Mouse (Mus musculus): ENCODE results near the gene Cd48. TPM values are rescaled to one million over a fixed set of nuclear protein-coding genes. Genes with fewer than 3 reads are reported as not detected.

Gene Cd48
- 0.55 and 0.69 TPM in 2 replicates for polyA plus RNA-seq (2012; rRNA removed)

DNA sequence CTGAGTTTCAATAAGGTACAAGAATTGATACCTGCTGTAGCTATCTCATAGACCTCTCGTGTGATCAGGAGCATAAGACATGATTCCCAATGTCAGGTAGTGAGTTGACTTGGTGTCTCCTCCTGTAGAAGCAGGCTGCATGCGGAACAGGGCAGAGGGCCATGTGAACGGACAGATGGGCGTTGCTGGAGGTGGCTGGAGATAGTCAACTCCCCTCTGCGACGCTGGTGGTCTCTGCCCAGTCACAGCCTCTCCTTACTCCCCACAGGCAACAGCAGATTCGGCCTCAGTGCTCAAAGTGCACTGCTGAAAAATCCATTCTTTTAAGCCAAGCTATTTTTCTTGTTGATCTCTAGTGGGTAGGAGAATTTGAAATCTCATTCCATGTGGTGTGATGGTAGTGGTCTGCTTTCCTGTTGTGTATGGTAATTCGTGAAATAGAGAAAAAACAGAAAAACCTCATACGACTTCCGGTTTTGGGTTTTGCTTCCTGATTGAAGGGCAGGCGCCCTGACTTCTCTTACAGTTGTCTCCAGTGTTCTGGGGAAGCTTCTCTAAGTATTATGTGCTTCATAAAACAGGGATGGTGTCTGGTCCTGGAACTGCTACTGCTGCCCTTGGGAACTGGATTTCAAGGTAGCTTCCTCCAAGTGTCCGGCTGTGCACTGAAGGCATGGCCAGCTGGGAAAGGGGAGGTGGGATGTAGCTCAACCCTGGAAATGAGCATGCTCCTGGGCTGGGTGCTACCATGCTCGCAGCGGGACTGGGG is at the start of gene Cd48:
Gene Cd48, plus strand, starts transcription at position 479 of the 769 bp plus-strand sequence.
- TF ChIP-seq POLR2A (IDR thresholded peaks at IDR 0.05; ENCODE audit: borderline replicate concordance, insufficient read depth, low read length) = no peak
- no peak for TF ChIP-seq CTCF (IDR thresholded peaks at IDR 0.05; ENCODE audit: borderline replicate concordance, insufficient read depth, low read depth, low read length)
- Histone ChIP-seq H3K4me3 (replicated peaks; ENCODE audit: insufficient read depth, low read depth, low read length) (no peak within 1 kb of the TSS), H3K4me1 (ENCODE audit: control insufficient read depth, insufficient read depth, low read length) (no peaks in the 10 kb centered on the region), H3K27me3 (ENCODE audit: control insufficient read depth, insufficient read depth, low read length) (no peaks in the 10 kb centered on the region), H3K27ac (ENCODE audit: insufficient read depth, low read length) (no peak within 1 kb of the TSS)
- DNase-seq = no peak
- 72% methylated on average over 14 of the region's 14 CpGs for WGBS

DNA sequence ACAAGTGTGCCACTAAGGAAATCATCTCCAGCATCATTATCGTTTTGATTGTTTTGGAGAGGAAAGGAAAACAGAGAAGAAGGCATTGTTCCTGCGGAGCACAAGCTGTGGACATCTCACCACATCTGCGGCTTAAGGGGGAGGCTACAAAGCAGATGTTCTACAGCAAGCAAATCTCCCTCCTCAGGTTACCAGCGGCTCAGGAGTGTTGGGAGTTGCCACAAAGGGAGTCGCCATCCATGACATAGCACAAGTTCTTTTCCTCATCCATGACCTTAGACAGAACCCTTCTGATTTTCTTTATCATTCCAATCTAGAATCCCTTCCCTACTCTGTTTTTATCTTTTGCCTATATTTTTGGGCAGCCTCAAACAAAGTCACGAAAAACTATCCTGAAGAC is 46.1 kb upstream of the Cd48 start:
- TF ChIP-seq POLR2A (IDR thresholded peaks at IDR 0.05; ENCODE audit: borderline replicate concordance, insufficient read depth, low read length) (no peak), CTCF (IDR thresholded peaks at IDR 0.05; ENCODE audit: borderline replicate concordance, insufficient read depth, low read depth, low read length) (no peak)
- no peak for DNase-seq
- WGBS = 59% methylated on average over 6 of the region's 6 CpGs
- no peaks in the 10 kb centered on the region for H3K27me3 ChIP-seq (ENCODE audit: control insufficient read depth, insufficient read depth, low read length)
- H3K4me1 ChIP-seq (ENCODE audit: control insufficient read depth, insufficient read depth, low read length) = no peaks in the 10 kb centered on the region
- no peak overlapping the region for H3K4me3 ChIP-seq (replicated peaks; ENCODE audit: insufficient read depth, low read depth, low read length)
- H3K27ac ChIP-seq (ENCODE audit: insufficient read depth, low read length) = no peak overlapping the region

DNA sequence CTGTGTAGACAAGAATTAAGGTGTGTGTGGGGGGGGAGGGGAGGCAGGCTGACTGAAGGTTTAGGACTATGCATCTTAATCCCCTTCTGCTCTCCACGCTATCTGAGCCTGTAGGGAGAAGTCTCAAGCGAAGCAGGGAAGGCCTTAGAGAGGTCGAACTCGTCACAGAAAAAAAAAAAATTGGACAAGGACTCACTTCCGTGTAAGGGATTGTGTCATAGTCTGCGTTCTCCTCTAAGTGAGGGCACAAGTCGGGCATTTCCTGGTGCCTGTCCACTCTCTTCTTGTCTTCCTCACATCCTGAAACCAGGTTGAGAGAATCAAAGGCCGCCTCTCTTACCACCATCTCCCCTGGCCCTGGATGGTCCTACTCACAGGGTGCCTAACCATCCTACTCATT is 44.7 kb upstream of the Cd48 start:
- H3K27me3 ChIP-seq (ENCODE audit: control insufficient read depth, insufficient read depth, low read length) = no peaks in the 10 kb centered on the region
- no peaks in the 10 kb centered on the region for H3K4me1 ChIP-seq (ENCODE audit: control insufficient read depth, insufficient read depth, low read length)
- DNase-seq = no peak
- H3K4me3 ChIP-seq (replicated peaks; ENCODE audit: insufficient read depth, low read depth, low read length) = no peak overlapping the region
- 84% methylated on average over 8 of the region's 8 CpGs for WGBS
- H3K27ac ChIP-seq (ENCODE audit: insufficient read depth, low read length) = no peak overlapping the region
- TF ChIP-seq POLR2A (IDR thresholded peaks at IDR 0.05; ENCODE audit: borderline replicate concordance, insufficient read depth, low read length) (no peak), CTCF (IDR thresholded peaks at IDR 0.05; ENCODE audit: borderline replicate concordance, insufficient read depth, low read depth, low read length) (no peak)

DNA sequence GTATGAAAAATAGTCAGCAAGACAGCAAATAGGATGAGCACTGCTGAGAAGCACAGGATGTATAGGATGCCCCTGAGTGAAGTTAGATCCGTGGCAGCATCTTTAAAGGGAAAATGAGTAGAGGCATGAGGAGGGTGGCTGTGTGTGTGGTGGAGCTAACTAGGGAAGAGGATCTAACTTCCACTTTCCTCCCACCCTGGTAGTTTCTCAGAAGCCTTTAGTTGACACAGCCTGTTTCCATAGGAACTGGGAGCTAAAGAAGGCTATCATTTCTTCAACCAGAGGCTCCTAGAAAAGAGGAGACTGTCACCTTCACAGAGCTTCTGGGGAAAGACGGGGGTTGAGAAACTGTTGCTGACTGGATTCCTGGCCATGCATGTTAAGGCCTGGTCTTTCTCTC is 43.1 kb upstream of the Cd48 start:
- WGBS = 74% methylated on average over 2 of the region's 2 CpGs
- H3K4me3 ChIP-seq (replicated peaks; ENCODE audit: insufficient read depth, low read depth, low read length) = no peak overlapping the region
- no peaks in the 10 kb centered on the region for H3K27me3 ChIP-seq (ENCODE audit: control insufficient read depth, insufficient read depth, low read length)
- TF ChIP-seq POLR2A (IDR thresholded peaks at IDR 0.05; ENCODE audit: borderline replicate concordance, insufficient read depth, low read length) = no peak
- H3K4me1 ChIP-seq (ENCODE audit: control insufficient read depth, insufficient read depth, low read length) = no peaks in the 10 kb centered on the region
- no peak overlapping the region for H3K27ac ChIP-seq (ENCODE audit: insufficient read depth, low read length)
- DNase-seq = no peak

GRCm38 (mm10) chr1:171640796-171641195 is 41.0 kb upstream of the Cd48 start:
- TF ChIP-seq POLR2A (IDR thresholded peaks at IDR 0.05; ENCODE audit: borderline replicate concordance, insufficient read depth, low read length) = no peak
- no peak for TF ChIP-seq CTCF (IDR thresholded peaks at IDR 0.05; ENCODE audit: borderline replicate concordance, insufficient read depth, low read depth, low read length)
- H3K27me3 ChIP-seq (ENCODE audit: control insufficient read depth, insufficient read depth, low read length) = no peaks in the 10 kb centered on the region
- no peak overlapping the region for H3K27ac ChIP-seq (ENCODE audit: insufficient read depth, low read length)
- no peak for DNase-seq
- 93% methylated on average over 6 of the region's 6 CpGs for WGBS
- no peak overlapping the region for H3K4me3 ChIP-seq (replicated peaks; ENCODE audit: insufficient read depth, low read depth, low read length)
- H3K4me1 ChIP-seq (ENCODE audit: control insufficient read depth, insufficient read depth, low read length) = no peaks in the 10 kb centered on the region

- no peak for TF ChIP-seq POLR2A (IDR thresholded peaks at IDR 0.05; ENCODE audit: borderline replicate concordance, insufficient read depth, low read length)
- H3K4me1 ChIP-seq (ENCODE audit: control insufficient read depth, insufficient read depth, low read length) = no peaks in the 10 kb centered on the region
- 81% methylated on average over 7 of the region's 7 CpGs for WGBS
- H3K4me3 ChIP-seq (replicated peaks; ENCODE audit: insufficient read depth, low read depth, low read length) = no peak overlapping the region
- no peak for DNase-seq
- no peaks in the 10 kb centered on the region for H3K27me3 ChIP-seq (ENCODE audit: control insufficient read depth, insufficient read depth, low read length)
- no peak overlapping the region for H3K27ac ChIP-seq (ENCODE audit: insufficient read depth, low read length)
Observed at GRCm38 (mm10) chr1:171643612-171644011, 38.2 kb upstream of the Cd48 start.

DNA sequence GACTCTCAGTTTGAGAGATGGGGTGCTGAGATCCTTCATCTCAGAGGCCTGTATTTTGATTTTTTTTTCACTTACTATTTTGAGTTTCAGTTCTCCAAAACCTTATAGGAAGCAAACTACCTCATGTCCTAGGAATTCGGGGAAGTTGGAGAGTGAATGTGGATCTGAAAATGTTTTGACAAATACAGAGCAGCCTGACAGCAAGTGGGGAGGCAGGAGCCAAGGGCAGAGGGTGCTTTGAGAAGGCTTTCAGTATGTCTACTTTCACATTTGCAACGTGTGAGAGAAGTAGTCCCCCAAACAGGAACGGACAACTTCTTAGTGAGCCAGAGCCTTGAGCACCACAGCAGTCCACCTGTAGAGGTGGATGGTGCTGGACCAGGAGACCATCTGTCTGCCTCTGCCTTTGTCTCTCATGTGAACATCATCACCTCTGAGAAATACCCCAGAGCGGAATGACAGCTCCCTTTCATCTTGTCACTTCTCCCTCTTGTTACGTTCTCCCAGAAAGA is 35.3 kb upstream of the Cd48 start:
- 70% methylated on average over 5 of the region's 5 CpGs for WGBS
- TF ChIP-seq CTCF (IDR thresholded peaks at IDR 0.05; ENCODE audit: borderline replicate concordance, insufficient read depth, low read depth, low read length) (no peak), POLR2A (IDR thresholded peaks at IDR 0.05; ENCODE audit: borderline replicate concordance, insufficient read depth, low read length) (no peak)
- no peaks in the 10 kb centered on the region for H3K27me3 ChIP-seq (ENCODE audit: control insufficient read depth, insufficient read depth, low read length)
- H3K27ac ChIP-seq (ENCODE audit: insufficient read depth, low read length) = no peak overlapping the region
- no peak for DNase-seq
- no peak overlapping the region for H3K4me3 ChIP-seq (replicated peaks; ENCODE audit: insufficient read depth, low read depth, low read length)
- no peaks in the 10 kb centered on the region for H3K4me1 ChIP-seq (ENCODE audit: control insufficient read depth, insufficient read depth, low read length)

DNA sequence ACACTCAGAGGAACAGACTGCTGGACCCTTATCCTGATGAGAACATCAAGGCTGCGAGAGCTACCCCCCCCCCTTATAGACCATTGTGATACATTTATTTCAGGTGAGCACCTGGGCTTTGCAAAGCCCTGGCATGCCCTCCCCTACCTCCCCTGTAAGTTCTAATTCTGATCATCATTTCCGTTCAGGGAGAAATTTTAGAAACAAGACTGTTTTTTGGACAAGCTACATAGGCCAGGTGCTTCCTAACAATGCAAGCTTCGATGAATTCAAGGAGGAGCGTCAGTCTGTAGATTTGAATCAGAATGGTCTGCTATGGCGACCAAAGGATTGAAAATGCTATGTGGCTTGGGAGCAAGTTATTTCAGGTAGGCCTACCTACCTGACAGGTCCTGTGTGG is 34.1 kb upstream of the Cd48 start:
- no peaks in the 10 kb centered on the region for H3K4me1 ChIP-seq (ENCODE audit: control insufficient read depth, insufficient read depth, low read length)
- H3K4me3 ChIP-seq (replicated peaks; ENCODE audit: insufficient read depth, low read depth, low read length) = no peak overlapping the region
- DNase-seq = no peak
- no peaks in the 10 kb centered on the region for H3K27me3 ChIP-seq (ENCODE audit: control insufficient read depth, insufficient read depth, low read length)
- TF ChIP-seq CTCF (IDR thresholded peaks at IDR 0.05; ENCODE audit: borderline replicate concordance, insufficient read depth, low read depth, low read length) = no peak
- WGBS = 82% methylated on average over 5 of the region's 5 CpGs
- no peak overlapping the region for H3K27ac ChIP-seq (ENCODE audit: insufficient read depth, low read length)

Measured in cerebellum, adult 2 months (tissue).